Mouse (Mus musculus) gastrocnemius, postnatal 25 days (tissue): ENCODE results near the gene Wfdc10. TPM values are rescaled to one million over a fixed set of nuclear protein-coding genes. Genes with fewer than 3 reads are reported as not detected.

Source experiments
- DNase-seq: peaks from one replicate; pipeline ENCODE4 v3.0.0; 2022
- long read RNA-seq, 2 experiments: library from polyadenylated mRNA; stranded (forward); transcript quantifications; one replicate each; pipeline ENCODE4 v2.0.0; 2021
- total RNA-seq, 2 experiments: library from RNA; stranded (reverse); gene quantifications; 1 replicate in 1 of 2; 2 replicates in 1 of 2; pipeline ENCODE4 v1.2.3; 2021

The Wfdc10 gene
- not detected for total RNA-seq
- long read RNA-seq, experiment 1: 0 reads
- long read RNA-seq, experiment 2: 0 reads

GRCm38 (mm10) chr2:164655858-164656257 is at the start of gene Wfdc10:
TSS of gene Wfdc10 (plus strand) at chr2:164656046.
- DNase-seq: no peak

- no peak for DNase-seq
Measured at GRCm38 (mm10) chr2:164608781-164609180, 47.1 kb upstream of the Wfdc10 start.

GRCm38 (mm10) chr2:164613471-164613870 is 42.4 kb upstream of the Wfdc10 start, which contains the start of the genes Wfdc6b and Wfdc8:
TSS of gene Wfdc6b (plus strand) at chr2:164613522.
TSS of gene Wfdc8 (minus strand) at chr2:164613626.
- peak; percentile 46 for DNase-seq

- DNase-seq: no peak
Measured at GRCm38 (mm10) chr2:164615386-164615785, 40.5 kb upstream of the Wfdc10 start.

- DNase-seq: no peak
Measured at GRCm38 (mm10) chr2:164619050-164619449, 36.8 kb upstream of the Wfdc10 start.

- no peak for DNase-seq
Measured at GRCm38 (mm10) chr2:164621775-164622174, 34.1 kb upstream of the Wfdc10 start.

GRCm38 (mm10) chr2:164635266-164635665 is 20.6 kb upstream of the Wfdc10 start:
- DNase-seq: no peak

GRCm38 (mm10) chr2:164638696-164639095 is 17.1 kb upstream of the Wfdc10 start, which contains the start of gene Wfdc16:
TSS of gene Wfdc16 (minus strand) at chr2:164638796.
- no peak for DNase-seq

- no peak for DNase-seq
Measured at GRCm38 (mm10) chr2:164641129-164641528, 14.7 kb upstream of the Wfdc10 start.

GRCm38 (mm10) chr2:164641881-164642673 is 13.8 kb upstream of the Wfdc10 start:
- no peak for DNase-seq

- no peak for DNase-seq
Measured at GRCm38 (mm10) chr2:164656483-164656882, 637 bp downstream of the Wfdc10 start, which contains the start of gene Wfdc9. TSS of gene Wfdc9 (minus strand) at chr2:164656583.

GRCm38 (mm10) chr2:164664851-164665250 is 9.0 kb downstream of the Wfdc10 start:
- no peak for DNase-seq

- DNase-seq: no peak
Measured at GRCm38 (mm10) chr2:164670261-164670660, 14.4 kb downstream of the Wfdc10 start.

GRCm38 (mm10) chr2:164670938-164671337 is 15.1 kb downstream of the Wfdc10 start:
- no peak for DNase-seq

GRCm38 (mm10) chr2:164673987-164674386 is 18.1 kb downstream of the Wfdc10 start, which contains the start of gene Wfdc11:
TSS of gene Wfdc11 (minus strand) at chr2:164674087.
- no peak for DNase-seq

- no peak for DNase-seq
Measured at GRCm38 (mm10) chr2:164676103-164676502, 20.3 kb downstream of the Wfdc10 start.

- DNase-seq: no peak
Measured at GRCm38 (mm10) chr2:164676916-164677685, 21.3 kb downstream of the Wfdc10 start.

- peak; percentile 51 for DNase-seq
Measured at GRCm38 (mm10) chr2:164678848-164679625, 23.2 kb downstream of the Wfdc10 start.

- DNase-seq: no peak
Measured at GRCm38 (mm10) chr2:164679906-164680305, 24.1 kb downstream of the Wfdc10 start.

GRCm38 (mm10) chr2:164684807-164685206 is 29.0 kb downstream of the Wfdc10 start, which contains the start of gene Wfdc13:
TSS of gene Wfdc13 (plus strand) at chr2:164685107.
- no peak for DNase-seq

GRCm38 (mm10) chr2:164698201-164698600 is 42.4 kb downstream of the Wfdc10 start, which contains the start of gene Spint4:
TSS of gene Spint4 (plus strand) at chr2:164698501.
- DNase-seq: no peak

- DNase-seq: no peak
Measured at GRCm38 (mm10) chr2:164700959-164701358, 45.1 kb downstream of the Wfdc10 start.
